Mouse (Mus musculus): ENCODE measurements around the gene Sppl2c.

The Sppl2c gene

GRCm38 (mm10) chr11:104186135-104186836, at the start of gene Sppl2c:
TSS of gene Sppl2c (plus strand) at chr11:104186327.
- DNase-seq (ENCODE audit: extremely low read depth, low read depth, low spot score): no peak

GRCm38 (mm10) chr11:104138976-104139375, 47.2 kb upstream of the Sppl2c start:
- no peak for DNase-seq (ENCODE audit: extremely low read depth, low read depth, low spot score)

GRCm38 (mm10) chr11:104144930-104145329, 41.2 kb upstream of the Sppl2c start:
- DNase-seq (ENCODE audit: extremely low read depth, low read depth, low spot score): no peak

- DNase-seq (ENCODE audit: extremely low read depth, low read depth, low spot score): no peak
Measured at GRCm38 (mm10) chr11:104148787-104149186, 37.3 kb upstream of the Sppl2c start.

- DNase-seq (ENCODE audit: extremely low read depth, low read depth, low spot score): no peak
Measured at GRCm38 (mm10) chr11:104150911-104151310, 35.2 kb upstream of the Sppl2c start.

GRCm38 (mm10) chr11:104154332-104154731, 31.8 kb upstream of the Sppl2c start:
- no peak for DNase-seq (ENCODE audit: extremely low read depth, low read depth, low spot score)

- DNase-seq (ENCODE audit: extremely low read depth, low read depth, low spot score): no peak
Measured at GRCm38 (mm10) chr11:104154820-104155635, 31.1 kb upstream of the Sppl2c start.

GRCm38 (mm10) chr11:104155899-104156298, 30.2 kb upstream of the Sppl2c start:
- no peak for DNase-seq (ENCODE audit: extremely low read depth, low read depth, low spot score)

- no peak for DNase-seq (ENCODE audit: extremely low read depth, low read depth, low spot score)
Measured at GRCm38 (mm10) chr11:104156391-104156790, 29.7 kb upstream of the Sppl2c start.

- no peak for DNase-seq (ENCODE audit: extremely low read depth, low read depth, low spot score)
Measured at GRCm38 (mm10) chr11:104157603-104158259, 28.4 kb upstream of the Sppl2c start.

- no peak for DNase-seq (ENCODE audit: extremely low read depth, low read depth, low spot score)
Measured at GRCm38 (mm10) chr11:104158260-104158907, 27.7 kb upstream of the Sppl2c start.

- no peak for DNase-seq (ENCODE audit: extremely low read depth, low read depth, low spot score)
Measured at GRCm38 (mm10) chr11:104159769-104160272, 26.3 kb upstream of the Sppl2c start.

GRCm38 (mm10) chr11:104161153-104161552, 25.0 kb upstream of the Sppl2c start:
- DNase-seq (ENCODE audit: extremely low read depth, low read depth, low spot score): no peak

GRCm38 (mm10) chr11:104164257-104164656, 21.9 kb upstream of the Sppl2c start:
- DNase-seq (ENCODE audit: extremely low read depth, low read depth, low spot score): no peak

- no peak for DNase-seq (ENCODE audit: extremely low read depth, low read depth, low spot score)
Measured at GRCm38 (mm10) chr11:104171281-104171781, 14.8 kb upstream of the Sppl2c start.

GRCm38 (mm10) chr11:104178893-104179292, 7.2 kb upstream of the Sppl2c start:
- DNase-seq (ENCODE audit: extremely low read depth, low read depth, low spot score): no peak

- DNase-seq (ENCODE audit: extremely low read depth, low read depth, low spot score): no peak
Measured at GRCm38 (mm10) chr11:104179804-104180203, 6.3 kb upstream of the Sppl2c start.

- no peak for DNase-seq (ENCODE audit: extremely low read depth, low read depth, low spot score)
Measured at GRCm38 (mm10) chr11:104182141-104182540, 4.0 kb upstream of the Sppl2c start.

- DNase-seq (ENCODE audit: extremely low read depth, low read depth, low spot score): no peak
Measured at GRCm38 (mm10) chr11:104186837-104187150, 667 bp downstream of the Sppl2c start.

GRCm38 (mm10) chr11:104187766-104188165, 1.6 kb downstream of the Sppl2c start:
- DNase-seq (ENCODE audit: extremely low read depth, low read depth, low spot score): no peak

- no peak for DNase-seq (ENCODE audit: extremely low read depth, low read depth, low spot score)
Measured at GRCm38 (mm10) chr11:104190008-104190407, 3.9 kb downstream of the Sppl2c start.
